Mouse (Mus musculus): Measurements from ENCODE around the gene Ugt1a6a. TPM values are rescaled to one million over a fixed set of nuclear protein-coding genes. Genes with fewer than 3 reads are reported as not detected.
"Not testable (repeated sequence)": the region's sequence is repeated elsewhere in the genome, so short reads cannot be mapped to it uniquely, and the experiment has no call there.

Gene Ugt1a6a
- total RNA-seq (2021): under 1 TPM in 1 of 2 experiments, not detected in 1; 0.16 TPM

- intact Hi-C loops (cut with DNase I): not testable (repeated sequence)
Observed at GRCm38 (mm10) chr1:88134457-88135011, at the start of gene Ugt1a6a. Ugt1a6a (plus strand) TSS chr1:88134809.

GRCm38 (mm10) chr1:88086125-88086524 is 48.5 kb upstream of the Ugt1a6a start:
- intact Hi-C loops (cut with DNase I): no loop called here
- DNase-seq: no peak

More at GRCm38 (mm10) chr1:88134457-88135011, at the start of gene Ugt1a6a:
- not testable (repeated sequence) for DNase-seq

DNA sequence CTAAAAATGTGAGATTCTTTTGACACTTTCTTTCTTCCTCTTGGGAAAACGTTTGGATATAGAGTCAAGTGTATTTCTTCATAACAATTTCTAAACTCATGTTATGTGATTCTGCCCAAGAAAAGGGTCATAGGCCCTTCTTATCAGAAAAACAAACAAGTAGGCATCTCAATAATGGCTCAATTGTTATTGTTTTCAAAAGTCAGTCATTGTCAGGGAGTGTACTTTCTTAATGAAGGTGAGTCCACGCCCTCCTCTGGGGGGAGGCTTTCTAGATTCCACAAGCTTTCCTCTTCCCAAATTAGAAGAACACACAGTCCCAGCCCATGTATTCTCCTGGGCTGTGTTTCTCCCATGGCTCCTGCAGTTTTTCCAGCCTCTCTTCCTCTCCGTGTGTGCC is 47.1 kb upstream of the Ugt1a6a start, which contains the start of gene Ugt1a8:
TSS of gene Ugt1a8 (plus strand) at position 301 of the 400 bp plus-strand sequence.
- intact Hi-C loops (cut with DNase I): no loop called here
- DNase-seq: no peak

- no peak for DNase-seq
- intact Hi-C loops (cut with DNase I): no loop called here
Observed at GRCm38 (mm10) chr1:88092341-88092740, 42.3 kb upstream of the Ugt1a6a start.

DNA sequence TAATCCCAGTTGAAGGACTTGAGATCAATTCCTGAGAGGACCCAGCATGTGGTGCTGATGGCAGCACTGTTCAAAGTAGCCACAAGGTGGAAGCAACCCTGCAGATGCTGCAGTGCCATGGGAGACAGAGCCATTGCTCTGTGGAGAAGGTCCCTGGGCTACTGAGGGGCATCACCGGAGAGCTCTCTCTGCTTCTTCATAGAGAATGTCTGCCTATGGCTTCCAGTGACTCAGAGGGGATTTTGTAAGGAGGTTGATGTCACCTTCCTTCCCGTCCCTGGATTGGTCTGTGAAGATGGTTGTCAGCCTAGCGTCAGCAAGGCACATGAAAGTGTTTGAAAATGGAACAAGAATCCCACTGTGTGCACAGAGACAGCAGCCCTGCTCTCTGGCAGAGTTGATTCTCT is 40.3 kb upstream of the Ugt1a6a start:
- DNase-seq; intact Hi-C loops (cut with DNase I): not testable (repeated sequence)

DNA sequence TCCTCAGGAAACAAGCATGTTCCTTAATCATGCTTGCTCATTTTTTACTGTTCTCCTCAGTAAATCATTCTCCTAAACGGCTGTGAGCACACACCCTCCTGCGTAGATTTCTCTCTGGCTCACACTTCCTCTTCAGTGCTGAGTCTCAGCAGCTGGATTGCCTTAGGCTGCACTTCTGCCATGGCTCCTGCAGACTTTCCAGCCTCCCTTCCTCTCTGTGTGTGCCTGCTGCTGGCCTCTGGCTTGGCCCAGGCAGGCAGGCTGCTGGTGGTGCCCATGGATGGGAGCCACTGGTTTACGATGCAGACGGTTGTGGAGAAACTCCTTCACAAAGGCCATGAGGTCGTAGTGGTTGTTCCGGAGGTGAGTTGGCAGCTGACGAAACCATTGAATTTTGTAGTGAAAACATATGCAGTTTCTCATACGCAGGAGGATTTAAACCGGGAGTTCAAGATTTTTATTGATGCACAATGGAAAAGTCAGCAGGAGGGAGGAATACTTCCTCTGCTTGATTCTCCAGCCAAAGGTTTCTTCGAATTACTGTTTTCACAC is 39.6 kb upstream of the Ugt1a6a start, which contains the start of gene Ugt1a7c:
TSS of gene Ugt1a7c (plus strand) at position 122 of the 552 bp plus-strand sequence.
- DNase-seq: no peak
- intact Hi-C loops (cut with DNase I): no loop called here

- DNase-seq; intact Hi-C loops (cut with DNase I): not testable (repeated sequence)
Observed at GRCm38 (mm10) chr1:88098546-88098945, 36.1 kb upstream of the Ugt1a6a start.

GRCm38 (mm10) chr1:88099691-88100090 is 34.9 kb upstream of the Ugt1a6a start:
- DNase-seq; intact Hi-C loops (cut with DNase I): not testable (repeated sequence)

GRCm38 (mm10) chr1:88103019-88103418 is 31.6 kb upstream of the Ugt1a6a start, which contains the start of gene Ugt1a6b:
Ugt1a6b (plus strand) TSS chr1:88103252.
- DNase-seq; intact Hi-C loops (cut with DNase I): not testable (repeated sequence)

- DNase-seq; intact Hi-C loops (cut with DNase I): not testable (repeated sequence)
Observed at GRCm38 (mm10) chr1:88103697-88104468, 30.7 kb upstream of the Ugt1a6a start.

- no peak for DNase-seq
- intact Hi-C loops (cut with DNase I): no loop called here
Observed at GRCm38 (mm10) chr1:88104667-88105430, 29.8 kb upstream of the Ugt1a6a start.

DNA sequence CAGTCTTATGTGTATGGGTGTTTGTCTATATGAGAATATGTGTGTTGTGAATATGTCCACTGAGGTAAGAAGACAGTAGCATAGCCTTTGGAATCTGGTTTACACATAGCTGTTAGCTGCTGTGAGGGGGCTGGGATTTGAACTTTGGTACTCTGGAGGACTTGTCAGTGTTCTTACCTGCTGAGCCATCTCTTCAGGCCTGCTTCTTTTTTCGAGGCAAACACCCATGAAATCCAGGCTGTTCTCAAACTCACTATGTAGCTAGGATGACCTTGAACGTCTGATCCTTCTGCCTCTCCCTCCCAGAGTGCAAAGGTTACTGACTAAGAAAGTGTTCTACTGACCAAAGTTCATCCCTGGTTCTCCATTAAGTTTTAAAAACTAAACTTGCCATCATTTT is 29.0 kb upstream of the Ugt1a6a start:
- intact Hi-C loops (cut with DNase I): no loop called here
- DNase-seq: no peak

GRCm38 (mm10) chr1:88109027-88109557 is 25.5 kb upstream of the Ugt1a6a start:
- intact Hi-C loops (cut with DNase I); DNase-seq: not testable (repeated sequence)

DNA sequence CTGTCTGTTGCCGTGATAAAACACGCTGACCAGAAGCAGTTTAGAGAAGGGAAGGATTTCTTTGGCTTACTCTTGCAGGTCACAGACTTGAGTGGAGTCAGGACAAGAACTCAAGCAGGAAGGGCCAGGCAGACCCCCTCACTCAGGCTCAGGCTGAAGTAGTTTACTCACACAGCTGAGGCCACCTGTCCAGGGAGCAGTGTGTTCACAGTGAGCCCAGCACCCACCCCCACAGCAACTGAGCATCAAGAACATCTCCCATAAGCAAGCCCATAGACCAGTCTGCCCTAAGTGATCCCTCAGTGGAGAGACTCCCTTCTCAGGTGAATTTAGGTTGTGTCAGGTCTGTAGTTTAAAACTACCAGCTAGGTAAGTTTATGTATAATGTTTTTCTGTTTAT is 25.0 kb upstream of the Ugt1a6a start:
- DNase-seq; intact Hi-C loops (cut with DNase I): not testable (repeated sequence)

DNA sequence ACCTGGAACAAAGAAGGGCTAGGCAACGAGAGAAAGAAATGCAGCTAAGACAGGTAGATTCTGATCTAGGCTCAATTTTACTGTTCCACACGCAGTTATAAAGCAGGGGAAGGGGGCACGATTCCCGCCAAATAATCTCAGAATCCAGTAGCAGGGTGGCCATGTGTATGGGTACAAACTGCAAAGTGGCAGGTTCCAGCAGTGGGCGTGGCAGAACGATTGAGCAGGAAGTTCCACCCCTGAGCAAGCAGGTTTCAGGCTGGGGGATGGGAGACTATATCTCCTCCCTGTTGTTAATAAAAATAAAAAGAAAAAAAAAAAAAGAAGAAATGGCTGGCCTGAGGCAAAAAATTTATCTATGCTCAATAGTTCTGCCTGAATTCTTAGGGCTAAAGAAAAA is 21.8 kb upstream of the Ugt1a6a start:
- intact Hi-C loops (cut with DNase I); DNase-seq: not testable (repeated sequence)

- intact Hi-C loops (cut with DNase I); DNase-seq: not testable (repeated sequence)
Observed at GRCm38 (mm10) chr1:88120550-88120949, 14.1 kb upstream of the Ugt1a6a start.

DNA sequence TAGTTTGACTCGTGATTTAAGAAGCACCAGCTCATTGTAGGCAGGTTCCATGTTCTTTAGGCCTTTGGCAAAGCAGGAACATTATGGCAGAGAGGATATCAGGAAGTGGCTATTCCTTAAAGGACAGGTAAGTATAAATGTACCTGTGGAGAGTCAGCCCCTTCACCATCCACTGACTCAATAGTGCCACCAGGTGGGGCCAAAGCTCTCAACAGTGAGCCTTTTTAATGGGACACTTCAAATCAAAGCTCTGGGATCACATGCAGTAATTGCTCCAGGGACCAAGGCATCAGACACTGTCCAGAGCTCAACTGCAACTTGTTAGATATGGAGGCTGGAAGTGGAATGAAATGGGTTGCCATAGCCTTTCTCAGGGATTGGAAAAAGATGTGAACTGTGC is 13.1 kb upstream of the Ugt1a6a start:
- intact Hi-C loops (cut with DNase I); DNase-seq: not testable (repeated sequence)

GRCm38 (mm10) chr1:88125827-88126360 is 8.7 kb upstream of the Ugt1a6a start:
- intact Hi-C loops (cut with DNase I); DNase-seq: not testable (repeated sequence)

DNA sequence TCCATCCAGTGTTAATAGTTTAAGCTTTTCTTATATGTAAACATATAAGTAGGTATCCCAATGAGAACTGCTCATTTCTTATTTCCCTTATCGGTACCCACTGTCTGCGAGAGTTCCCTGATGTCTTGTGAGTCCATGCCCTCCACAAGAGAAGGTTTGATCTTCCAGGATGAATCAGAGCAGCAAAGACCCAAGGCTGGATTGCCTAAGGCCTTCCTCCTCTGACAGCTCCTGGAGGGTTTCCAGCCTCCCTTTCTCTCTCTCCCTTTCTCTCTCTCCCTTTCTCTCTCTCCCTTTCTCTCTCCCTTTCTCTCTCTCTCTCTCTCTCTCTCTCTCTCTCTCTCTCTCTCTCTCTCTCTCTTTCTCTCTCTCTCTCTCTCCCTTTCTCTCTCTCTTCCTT is 5.5 kb upstream of the Ugt1a6a start:
- intact Hi-C loops (cut with DNase I): not testable (repeated sequence)

DNA sequence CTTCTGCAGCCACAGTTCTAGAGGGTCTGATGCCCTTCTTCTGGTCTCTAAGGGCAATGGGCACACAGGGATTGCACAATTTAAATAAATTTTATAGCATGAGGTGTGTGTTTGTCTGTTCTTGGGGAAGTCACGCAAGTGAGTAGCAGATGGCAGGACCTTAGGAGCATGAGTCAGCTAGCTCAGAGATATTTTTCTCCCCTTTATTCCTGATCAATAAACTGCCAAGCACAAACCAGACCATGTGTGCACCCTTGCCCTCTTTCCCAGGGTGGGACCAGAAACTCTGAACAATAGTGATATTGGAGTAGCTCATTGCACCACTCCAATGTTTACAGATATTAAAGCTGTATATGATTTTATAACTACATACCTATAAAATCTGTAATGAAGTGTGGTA is 4.4 kb upstream of the Ugt1a6a start:
- intact Hi-C loops (cut with DNase I); DNase-seq: not testable (repeated sequence)

More for the DNA sequence above, 5.5 kb upstream of the Ugt1a6a start:
- DNase-seq: not testable (repeated sequence)
